Mouse (Mus musculus): ENCODE measurements around the gene Cd6. TPM values are rescaled to one million over a fixed set of nuclear protein-coding genes. Genes with fewer than 3 reads are reported as not detected.

Gene Cd6
- polyA plus RNA-seq, 1 experiment, result 0.32 TPM

DNA sequence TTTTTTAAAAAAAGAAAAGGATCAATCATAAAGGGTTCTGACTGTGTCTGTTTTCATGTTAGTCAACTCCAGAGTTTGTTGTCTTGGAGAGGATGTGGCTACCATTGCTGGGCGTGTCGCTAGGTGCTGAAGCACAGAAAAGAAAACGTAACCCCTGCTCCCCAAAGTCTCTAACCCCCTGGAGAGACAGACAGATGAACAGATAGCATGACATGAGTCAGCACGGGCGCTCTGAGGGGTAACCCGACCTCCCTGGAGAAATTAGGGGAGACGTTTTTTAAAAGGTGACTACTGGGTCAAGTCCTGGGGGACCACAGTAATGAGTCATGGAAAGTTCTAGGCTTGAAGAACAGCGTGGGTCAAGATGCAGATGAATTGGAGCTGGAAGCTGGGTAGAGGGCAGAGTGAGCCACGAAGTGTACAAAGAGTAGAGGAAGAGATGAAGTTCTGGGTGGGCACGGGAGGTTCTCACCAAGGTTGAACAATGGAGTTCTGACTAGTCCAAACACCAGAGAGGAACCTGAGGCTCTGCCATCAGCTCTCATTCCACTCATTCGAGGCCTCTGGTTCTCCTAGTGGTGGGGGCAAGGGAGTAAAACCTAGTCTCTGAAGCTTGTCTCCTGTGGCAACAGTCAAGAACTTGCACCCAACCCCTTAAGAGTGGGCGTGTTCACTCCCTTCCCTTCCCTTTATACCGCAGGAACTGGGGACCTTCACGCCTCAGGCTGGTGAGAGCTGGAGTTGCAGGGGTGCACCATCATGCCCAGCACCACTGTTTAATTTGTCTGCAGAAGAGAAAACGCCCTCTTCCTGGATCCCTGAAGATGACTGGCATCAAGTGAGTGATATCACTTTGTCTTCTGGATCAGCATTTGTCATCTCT lies 9.4 kb upstream of the Cd6 start, which contains the start of gene Slc15a3:
Slc15a3 (plus strand) TSS at position 718 of the 883 bp plus-strand sequence.
- DNase-seq (ENCODE audit: low read depth), result no peak

GRCm38 (mm10) chr19:10835671-10836070 lies 5.8 kb upstream of the Cd6 start:
- no peak for DNase-seq (ENCODE audit: low read depth)

DNA sequence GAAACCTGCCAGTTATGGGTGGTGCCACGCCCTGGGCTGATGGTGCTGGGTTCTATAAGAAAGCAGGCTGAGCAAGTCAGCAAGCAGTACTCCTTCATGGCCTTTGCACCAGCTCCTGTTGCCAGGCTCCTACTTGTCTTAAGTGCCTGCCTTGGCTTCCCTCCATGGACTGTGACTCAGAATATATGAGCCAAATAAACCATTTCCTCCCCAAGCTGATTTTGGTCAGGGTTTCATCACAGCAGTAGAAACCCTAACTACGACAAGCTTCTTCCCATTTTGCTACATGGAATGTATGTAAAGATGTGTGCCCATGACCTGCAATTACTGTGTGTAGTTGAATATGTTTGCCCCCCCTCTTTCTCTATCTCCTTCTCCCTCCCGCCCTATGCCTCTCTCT lies 3.8 kb upstream of the Cd6 start:
- no peak for DNase-seq (ENCODE audit: low read depth)

DNA sequence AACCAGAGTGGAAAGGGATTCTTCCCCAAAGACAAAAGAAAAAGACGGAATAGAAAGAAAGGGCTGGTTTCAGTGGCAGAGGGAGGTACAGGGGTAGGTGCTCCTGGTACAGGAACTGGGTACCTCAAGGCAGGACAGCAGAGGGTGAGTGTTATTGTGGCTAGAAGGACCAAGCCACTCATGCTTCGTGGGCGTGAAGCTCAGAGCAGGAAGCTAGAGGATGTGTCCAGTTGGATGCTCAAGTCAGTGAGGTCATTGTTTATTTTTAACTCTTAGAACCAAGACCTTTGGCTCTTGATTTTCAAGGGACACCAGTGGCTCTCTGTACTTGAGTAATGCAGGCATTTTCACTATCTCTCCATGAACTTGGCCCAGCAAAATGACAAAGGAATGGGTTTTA lies 2.2 kb upstream of the Cd6 start:
- DNase-seq (ENCODE audit: low read depth), result no peak

DNA sequence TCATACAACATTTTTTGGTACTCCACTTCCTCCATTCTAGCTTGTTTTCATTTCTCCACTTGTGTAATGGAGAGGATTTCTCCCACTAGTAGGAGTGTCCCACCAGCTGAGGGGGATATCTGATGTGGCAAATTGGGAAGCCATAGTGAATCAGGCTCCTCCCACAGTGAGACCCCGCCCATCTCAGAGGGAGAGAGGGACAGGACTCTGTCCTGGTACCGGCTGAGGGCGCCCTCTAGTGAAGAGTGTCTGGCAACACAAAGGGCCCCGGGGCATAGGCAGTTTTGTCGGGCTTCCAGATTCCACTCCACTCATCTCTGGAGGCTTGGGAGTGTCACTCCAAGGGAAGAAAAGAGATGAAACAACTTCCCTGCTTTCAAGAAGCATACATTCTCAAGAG lies 1.6 kb upstream of the Cd6 start:
- DNase-seq (ENCODE audit: low read depth), result no peak

DNA sequence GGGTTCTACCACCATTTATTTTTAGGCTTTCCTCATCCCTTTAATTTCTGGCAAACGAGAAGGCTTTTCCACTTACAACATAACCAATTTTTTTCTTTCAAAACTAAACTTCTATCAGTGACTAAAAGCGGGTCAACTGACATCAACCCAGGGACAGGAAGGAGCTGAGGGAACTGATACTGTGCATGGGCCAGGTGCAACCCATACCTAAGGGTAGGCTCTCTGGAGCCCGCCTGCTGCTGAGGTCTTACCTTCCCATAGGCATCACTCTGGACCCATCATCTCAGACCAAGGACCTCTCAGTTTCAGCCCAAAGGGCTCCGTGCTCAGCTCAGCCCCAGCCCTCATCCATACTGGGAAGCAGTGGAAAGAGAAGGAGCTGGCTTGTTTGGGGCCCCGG lies 1.5 kb downstream of the Cd6 start:
- no peak for DNase-seq (ENCODE audit: low read depth)

DNA sequence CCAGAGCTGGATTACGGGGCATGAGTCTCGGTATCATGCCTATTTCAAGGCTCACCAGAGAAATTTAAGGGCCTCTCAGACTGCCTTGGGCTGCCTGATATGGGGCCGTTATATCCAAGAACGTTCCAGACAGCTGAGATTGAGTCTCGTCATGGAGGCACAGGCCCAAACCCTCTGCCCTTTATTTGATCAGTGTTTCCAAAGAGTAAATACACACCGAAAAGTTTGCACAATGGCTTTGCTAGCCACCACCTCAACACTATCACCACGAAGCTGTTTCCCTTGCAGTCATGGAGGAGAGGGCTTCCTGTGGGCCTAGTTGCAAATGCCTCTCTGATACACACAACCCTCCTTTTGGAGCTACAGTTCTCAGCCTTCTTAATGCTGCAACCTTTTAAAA lies 5.8 kb downstream of the Cd6 start:
- no peak for DNase-seq (ENCODE audit: low read depth)

DNA sequence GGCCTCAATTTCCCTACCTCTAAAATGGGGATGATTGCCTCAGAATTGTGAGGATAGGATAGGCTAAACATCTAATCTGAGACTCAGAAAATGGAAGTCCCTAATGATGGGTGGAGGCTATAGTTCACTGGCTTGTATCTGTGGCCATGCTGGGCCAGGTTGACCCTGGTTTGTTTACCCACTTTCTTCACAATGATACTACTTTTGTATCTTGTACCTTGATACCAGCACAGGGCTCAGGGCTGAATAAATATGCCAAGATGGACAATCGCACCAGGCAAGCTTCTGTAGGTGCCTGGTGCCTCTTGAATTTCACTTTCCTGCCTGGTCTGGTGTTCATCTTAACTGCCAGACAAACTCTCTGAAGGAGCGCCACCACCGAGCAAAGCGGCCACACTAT lies 7.3 kb downstream of the Cd6 start:
- DNase-seq (ENCODE audit: low read depth), result no peak

GRCm38 (mm10) chr19:10821319-10821718 lies 8.5 kb downstream of the Cd6 start:
- no peak for DNase-seq (ENCODE audit: low read depth)

DNA sequence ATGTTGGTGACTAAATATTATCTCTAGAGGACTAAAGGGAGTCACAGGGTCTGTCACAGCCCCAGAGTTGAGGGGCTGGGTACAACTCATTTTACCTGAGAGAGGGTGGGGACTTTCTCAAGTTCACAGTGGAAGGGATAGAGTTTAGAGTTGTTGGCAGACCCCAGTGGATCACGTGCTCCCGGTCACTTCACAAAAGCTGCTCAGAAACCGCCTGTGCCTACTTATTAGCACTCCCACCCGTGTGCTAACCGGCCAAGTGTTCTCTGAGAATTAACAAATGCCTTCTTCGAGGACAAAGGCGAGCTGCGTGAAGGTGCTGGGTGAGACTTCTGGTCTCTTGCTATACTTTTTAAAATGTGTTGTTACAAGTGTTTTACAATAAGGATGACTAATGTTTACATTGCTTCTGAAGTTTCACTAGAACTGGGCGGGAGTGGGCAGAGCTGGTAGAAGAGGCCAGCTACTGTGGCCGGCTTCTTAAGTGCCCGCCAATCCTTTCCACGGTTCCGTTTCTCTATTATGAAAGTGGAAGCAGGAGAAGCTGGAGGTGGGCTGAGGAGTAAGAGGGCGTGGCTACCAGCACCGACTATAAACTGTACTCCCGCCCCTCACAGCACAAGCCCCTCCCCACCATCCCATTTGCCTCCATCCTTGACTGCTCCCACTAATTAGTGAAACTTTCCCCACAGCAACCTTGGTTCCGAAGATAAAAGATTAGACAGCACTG lies 11.5 kb downstream of the Cd6 start:
- DNase-seq (ENCODE audit: low read depth), result no peak

DNA sequence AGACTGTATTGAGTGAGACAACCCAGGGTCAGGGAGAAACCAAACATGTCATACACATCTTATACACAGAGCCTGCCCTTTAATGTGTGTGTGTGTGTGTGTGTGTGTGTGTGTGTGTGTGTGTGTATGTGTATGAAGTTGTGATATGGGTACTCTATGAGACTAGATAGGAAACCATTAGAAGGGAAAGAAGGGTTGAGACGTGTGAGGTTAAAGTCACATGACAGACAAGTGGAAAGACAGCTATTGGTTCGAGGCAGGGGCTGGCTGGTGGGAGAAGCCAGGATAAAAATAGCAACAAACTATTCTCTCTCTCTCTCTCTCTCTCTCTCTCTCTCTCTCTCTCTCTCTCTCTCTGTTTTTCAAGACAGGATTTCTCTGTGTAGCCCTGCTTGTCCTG lies 13.4 kb downstream of the Cd6 start:
- DNase-seq (ENCODE audit: low read depth), result no peak

DNA sequence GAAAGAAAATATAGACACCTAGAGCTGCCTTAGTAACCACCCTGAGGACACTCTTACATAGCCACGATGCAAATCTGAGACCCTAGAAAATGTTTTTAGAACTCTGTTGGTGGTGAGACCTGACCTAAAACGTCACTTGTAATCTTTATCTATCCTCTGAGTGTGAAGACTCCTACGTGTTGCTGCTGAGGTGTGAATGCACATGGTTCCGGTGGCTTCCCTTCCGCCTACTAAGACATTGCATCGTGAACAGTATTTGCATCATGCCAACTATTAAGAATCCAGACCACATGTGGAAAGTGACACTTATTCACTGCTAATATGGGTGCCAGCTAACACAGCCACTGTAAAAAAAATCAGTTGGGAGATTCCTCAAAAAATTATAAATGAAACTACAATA lies 14.0 kb downstream of the Cd6 start:
- DNase-seq (ENCODE audit: low read depth), result no peak

- DNase-seq (ENCODE audit: low read depth), result no peak
Observed at GRCm38 (mm10) chr19:10813905-10814304, 16.0 kb downstream of the Cd6 start.

DNA sequence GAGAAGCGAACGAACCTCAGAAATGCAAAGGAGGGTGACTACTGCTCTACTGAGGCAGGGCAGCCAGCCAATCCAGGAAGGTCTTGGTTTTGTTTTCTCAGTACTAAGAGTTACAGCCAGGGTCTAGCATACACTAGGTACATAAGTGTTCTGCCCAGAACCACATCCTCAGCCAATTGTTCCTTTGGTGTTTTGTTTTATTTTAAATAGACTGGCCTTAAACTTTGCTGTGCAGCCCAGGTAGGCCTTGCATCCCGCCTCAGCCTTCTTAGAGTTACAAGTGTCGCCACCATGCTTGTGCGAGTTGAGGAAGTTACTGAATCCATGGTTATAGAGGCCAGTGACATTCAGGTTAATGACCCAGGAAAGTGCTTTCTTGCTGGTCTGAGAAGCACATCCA lies 16.8 kb downstream of the Cd6 start:
- no peak for DNase-seq (ENCODE audit: low read depth)

DNA sequence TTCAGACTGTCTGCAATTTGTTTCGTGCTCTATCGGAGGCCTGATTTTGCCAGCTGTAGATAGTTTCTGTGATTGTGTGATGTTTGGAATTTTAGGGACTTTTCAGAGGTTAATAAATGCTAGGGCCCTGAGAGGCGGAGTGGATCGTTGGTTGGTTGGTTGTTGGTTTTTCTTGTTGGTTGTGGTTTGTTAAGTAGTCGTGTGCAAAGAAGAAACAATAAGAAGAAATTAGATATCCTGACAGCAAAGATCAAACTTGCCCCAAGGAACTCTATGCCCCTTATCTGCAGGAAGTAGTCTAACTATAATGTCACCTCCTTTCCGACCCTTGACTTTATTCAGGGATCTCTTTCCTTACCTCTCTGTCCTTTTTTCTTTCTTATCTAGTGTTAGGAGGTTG lies 18.4 kb downstream of the Cd6 start:
- no peak for DNase-seq (ENCODE audit: low read depth)

DNA sequence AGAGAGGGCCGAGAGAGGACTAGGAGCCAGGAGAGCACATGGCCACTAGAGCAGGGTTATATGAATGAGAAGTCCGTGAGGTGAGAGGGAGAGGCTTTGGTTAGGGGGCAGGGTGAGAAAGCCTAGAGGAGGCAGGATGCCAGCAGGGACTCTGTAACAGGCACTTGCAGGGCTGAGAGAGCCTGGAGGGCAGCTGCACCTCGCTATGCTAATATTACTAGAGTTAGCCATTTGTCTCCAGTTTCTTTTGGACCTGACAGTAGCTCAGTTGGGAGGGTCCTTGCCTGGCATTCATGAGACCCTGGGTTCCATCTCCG lies 19.7 kb downstream of the Cd6 start:
- DNase-seq (ENCODE audit: low read depth), result no peak

GRCm38 (mm10) chr19:10809428-10810175 lies 20.3 kb downstream of the Cd6 start:
- DNase-seq (ENCODE audit: low read depth), result no peak

- DNase-seq (ENCODE audit: low read depth), result no peak
Observed at GRCm38 (mm10) chr19:10808524-10809233, 21.2 kb downstream of the Cd6 start.

GRCm38 (mm10) chr19:10805661-10806285 lies 24.1 kb downstream of the Cd6 start:
- no peak for DNase-seq (ENCODE audit: low read depth)

GRCm38 (mm10) chr19:10804850-10805660 lies 24.8 kb downstream of the Cd6 start:
- DNase-seq (ENCODE audit: low read depth), result no peak

GRCm38 (mm10) chr19:10803751-10804150 lies 26.1 kb downstream of the Cd6 start:
- no peak for DNase-seq (ENCODE audit: low read depth)

Measured in gonadal fat pad, adult 2 months (tissue).